Mouse (Mus musculus) embryonic facial prominence, embryonic 15.5 days (tissue): ENCODE data around the gene Arsb. TPM values are rescaled to one million over a fixed set of nuclear protein-coding genes. Genes with fewer than 3 reads are reported as not detected.

ENCODE experiments used
- ATAC-seq: fragments of 200-750 bp; cut with Nextera tagmentation; 2 replicates; pipeline ENCODE4 v1.8.0; 2017; ENCODE audit warnings: low read depth, moderate TSS enrichment; ENCODE audit not compliant: insufficient number of reproducible peaks, low FRiP score, low TSS enrichment
- H3K27ac ChIP-seq: fragments of 300-500 bp; sonication (generic); replicated peaks from 2 replicates; pipeline ENCODE4 v1.5.1; 2015; ENCODE audit warnings: mild to moderate bottlenecking, inconsistent platforms
- H3K27me3 ChIP-seq: fragments of 300-500 bp; sonication (generic); 2 replicates; pipeline ENCODE4 v1.6.1; 2015; ENCODE audit warnings: inconsistent platforms
- H3K36me3 ChIP-seq: fragments of 300-500 bp; sonication (generic); 2 replicates; pipeline ENCODE4 v1.6.1; 2015; ENCODE audit warnings: mild to moderate bottlenecking, inconsistent platforms
- H3K4me1 ChIP-seq: fragments of 300-500 bp; sonication (generic); 2 replicates; pipeline ENCODE4 v1.6.1; 2015; ENCODE audit warnings: inconsistent platforms
- H3K4me2 ChIP-seq: fragments of 300-500 bp; sonication (generic); replicated peaks from 2 replicates; pipeline ENCODE4 v1.6.1; 2015; ENCODE audit warnings: mild to moderate bottlenecking, inconsistent platforms
- H3K4me3 ChIP-seq: fragments of 300-500 bp; sonication (generic); replicated peaks from 2 replicates; pipeline ENCODE4 v1.5.1; 2015; ENCODE audit warnings: mild to moderate bottlenecking, inconsistent platforms
- H3K9ac ChIP-seq: fragments of 300-500 bp; sonication (generic); 2 replicates; pipeline ENCODE4 v1.6.1; 2015; ENCODE audit warnings: inconsistent platforms
- H3K9me3 ChIP-seq: fragments of 300-500 bp; sonication (generic); replicated peaks from 2 replicates; pipeline ENCODE4 v1.6.1; 2016; ENCODE audit warnings: inconsistent platforms
- WGBS: fragments of 180-500 bp; shearing (Covaris S2); methylation state at CpG from one replicate; pipeline ENCODE4 v1.1.7; 2015; 5-methylcytosine and 5-hydroxymethylcytosine counted together
- polyA plus RNA-seq: library from polyadenylated mRNA; unstranded; fragments of >200 nt; fragmentation: Nextera tagmentation; extraction: Ambion mirVana; gene quantifications from 2 replicates; pipeline ENCODE4 v1.2.1, GENCODE M21; 2015

Arsb gene
- polyA plus RNA-seq, 1 experiment from 2014 or later, result 21.5 TPM

GRCm38 (mm10) chr13:93936455-93936854 lies 165.0 kb downstream of the Arsb start:
- ATAC-seq, result no peak
- Histone ChIP-seq H3K9ac (no peak overlapping the region), H3K36me3 (no peaks in the 10 kb centered on the region), H3K27ac (no peak overlapping the region), H3K4me1 (peaks cover 21% of the 10 kb centered on the region), H3K9me3 (no peaks in the 10 kb centered on the region), H3K4me3 (no peak overlapping the region), H3K27me3 (no peaks in the 10 kb centered on the region), H3K4me2 (no peak overlapping the region)
- 54% methylated on average over 6 of the region's 6 CpGs for WGBS

DNA sequence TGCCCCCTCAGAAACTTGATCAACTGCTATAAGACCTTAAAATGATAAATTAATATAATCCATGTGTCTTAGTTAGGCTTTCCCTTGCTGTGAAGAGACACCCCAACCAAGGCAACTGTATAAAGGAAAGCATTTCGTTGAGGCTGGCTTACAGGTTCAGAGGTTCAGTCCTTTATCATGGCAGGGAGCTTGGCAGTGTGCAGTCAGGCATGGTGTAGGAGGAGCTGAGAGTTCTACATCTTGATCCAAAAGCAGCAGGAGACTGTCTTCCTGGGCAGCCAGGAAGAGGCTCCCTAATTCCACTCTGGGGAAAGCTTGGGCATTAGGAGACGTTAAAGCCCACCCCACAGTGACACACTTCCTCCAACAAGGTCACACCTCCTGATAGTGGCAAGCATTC lies 166.7 kb downstream of the Arsb start:
- Histone ChIP-seq H3K27ac (no peak overlapping the region), H3K27me3 (no peaks in the 10 kb centered on the region), H3K9me3 (no peaks in the 10 kb centered on the region), H3K4me3 (no peak overlapping the region), H3K4me1 (peaks cover 21% of the 10 kb centered on the region), H3K9ac (no peak overlapping the region), H3K36me3 (no peaks in the 10 kb centered on the region), H3K4me2 (no peak overlapping the region)
- no peak for ATAC-seq
- WGBS, result 52% methylated on average over 2 of the region's 2 CpGs

DNA sequence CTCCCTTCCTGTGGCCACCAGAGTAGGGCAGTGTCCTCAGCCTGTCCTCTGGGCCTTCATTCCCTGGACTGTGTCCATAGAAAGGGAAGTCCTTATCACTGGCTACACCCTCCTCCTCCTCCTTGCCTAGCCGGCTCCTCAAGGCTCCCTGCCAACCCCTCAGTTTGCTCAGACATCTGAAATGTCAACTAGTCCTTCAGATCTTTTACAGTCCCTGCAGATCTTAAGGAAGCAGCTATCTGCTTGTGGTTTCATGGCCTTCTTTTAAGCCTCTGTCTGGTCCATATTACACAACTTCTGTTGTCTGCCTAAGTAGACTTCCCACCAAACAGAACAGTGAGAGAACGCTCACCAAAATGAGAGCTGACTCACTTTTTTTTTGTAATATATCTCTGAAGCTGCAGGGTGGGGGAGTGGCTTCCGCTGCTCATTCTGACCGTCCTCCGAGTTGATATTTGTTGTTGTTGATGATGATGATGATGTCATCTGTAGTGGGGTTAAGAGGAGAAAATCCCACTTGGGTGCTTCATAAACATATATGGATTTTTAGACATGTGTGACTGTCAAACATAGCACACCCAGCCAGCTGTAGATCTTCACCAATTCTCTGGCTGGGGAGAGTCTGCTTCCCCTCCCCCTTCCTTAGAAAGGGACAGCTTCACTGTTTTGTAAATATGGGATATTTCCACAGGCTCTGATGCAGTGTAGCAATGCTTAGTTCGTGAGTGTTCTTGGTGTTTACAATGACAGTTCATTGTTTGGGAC lies 168.1 kb downstream of the Arsb start:
- no peak overlapping the region for H3K9ac ChIP-seq
- H3K9me3 ChIP-seq, result no peaks in the 10 kb centered on the region
- ATAC-seq, result peak; percentile 56; the same call in 1 of the 2 replicates
- H3K36me3 ChIP-seq, result no peaks in the 10 kb centered on the region
- H3K4me3 ChIP-seq, result no peak overlapping the region
- no peaks in the 10 kb centered on the region for H3K27me3 ChIP-seq
- WGBS, result 38% methylated on average over 6 of the region's 6 CpGs
- H3K4me2 ChIP-seq, result no peak overlapping the region
- H3K4me1 ChIP-seq, result peaks cover 21% of the 10 kb centered on the region
- H3K27ac ChIP-seq, result peak overlapping the region; percentile 23; the same call in 1 of the 2 replicates

DNA sequence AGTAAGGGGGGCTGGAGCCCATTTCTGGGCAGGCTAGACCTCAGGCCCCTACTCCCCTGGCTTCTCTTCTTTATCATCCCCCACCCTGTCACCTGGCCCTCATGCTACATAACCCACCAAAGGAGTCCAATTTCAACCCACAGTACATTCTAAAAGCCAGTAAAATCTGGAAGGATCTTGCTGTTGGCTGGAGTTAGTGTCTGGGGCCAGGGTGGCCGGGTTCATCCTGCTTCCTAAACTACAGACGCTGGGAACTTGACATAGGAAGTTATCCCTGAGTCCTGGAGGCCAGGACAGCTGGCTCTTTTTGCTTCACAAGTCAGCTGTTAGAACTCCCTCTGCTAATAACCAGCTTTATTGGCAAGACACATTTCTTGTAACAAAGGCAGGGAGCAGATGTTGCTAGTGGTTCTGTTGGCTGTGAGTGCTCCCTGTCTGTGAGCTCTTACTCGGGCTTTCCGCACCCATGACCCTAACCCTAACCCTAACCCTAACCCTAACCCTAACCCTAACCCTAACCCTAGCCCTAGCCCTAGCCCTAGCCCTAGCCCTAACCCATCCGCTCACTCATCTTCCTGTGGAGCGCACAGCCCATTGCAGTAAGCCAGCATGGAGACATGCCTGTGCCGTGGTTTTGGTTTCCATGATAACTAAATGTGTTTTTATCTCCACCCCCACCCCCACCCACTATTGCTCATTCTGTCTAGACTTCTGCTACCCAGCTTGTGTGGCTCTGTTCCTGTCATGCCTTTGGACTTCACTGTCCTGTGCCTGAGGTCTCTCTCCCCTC lies 169.5 kb downstream of the Arsb start:
- Histone ChIP-seq H3K4me3 (no peak overlapping the region), H3K4me2 (no peak overlapping the region), H3K9ac (no peak overlapping the region), H3K4me1 (peaks cover 21% of the 10 kb centered on the region), H3K36me3 (no peaks in the 10 kb centered on the region), H3K27me3 (no peaks in the 10 kb centered on the region), H3K9me3 (no peaks in the 10 kb centered on the region), H3K27ac (no peak overlapping the region; the same call in 1 of the 2 replicates)
- 63% methylated on average over 7 of the region's 7 CpGs for WGBS
- no peak for ATAC-seq

- 43% methylated on average over 9 of the region's 9 CpGs for WGBS
- Histone ChIP-seq H3K9me3 (no peaks in the 10 kb centered on the region), H3K4me2 (no peak overlapping the region), H3K36me3 (no peaks in the 10 kb centered on the region), H3K4me3 (no peak overlapping the region), H3K9ac (no peak overlapping the region), H3K27me3 (no peaks in the 10 kb centered on the region), H3K27ac (no peak overlapping the region), H3K4me1 (no peaks in the 10 kb centered on the region)
- ATAC-seq, result no peak
Observed at GRCm38 (mm10) chr13:93950996-93951395, 179.6 kb downstream of the Arsb start.

DNA sequence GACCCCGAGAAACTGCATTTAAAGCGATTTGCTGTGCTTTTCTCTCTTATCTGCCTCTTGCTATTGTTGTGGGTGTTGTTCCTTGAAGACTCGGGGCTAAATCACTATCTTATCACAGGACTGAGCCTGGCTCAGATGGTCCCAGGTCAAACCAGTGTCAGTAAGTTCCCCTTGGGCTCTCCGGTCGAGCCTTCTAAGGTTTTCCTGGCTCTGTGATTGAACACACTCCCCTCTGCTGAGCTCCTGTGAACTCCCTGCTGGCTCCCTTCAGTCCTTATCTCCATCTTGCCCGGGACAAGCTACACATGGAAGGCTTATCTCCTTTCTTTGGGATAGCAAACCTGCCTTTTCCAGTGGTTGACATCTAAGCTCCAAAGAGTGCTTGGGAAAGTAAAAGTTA lies 180.1 kb downstream of the Arsb start:
- WGBS, result 63% methylated on average over 6 of the region's 6 CpGs
- no peak overlapping the region for H3K4me3 ChIP-seq
- no peak for ATAC-seq
- no peaks in the 10 kb centered on the region for H3K4me1 ChIP-seq
- H3K9ac ChIP-seq, result no peak overlapping the region
- no peaks in the 10 kb centered on the region for H3K27me3 ChIP-seq
- H3K36me3 ChIP-seq, result no peaks in the 10 kb centered on the region
- H3K4me2 ChIP-seq, result no peak overlapping the region
- no peaks in the 10 kb centered on the region for H3K9me3 ChIP-seq
- no peak overlapping the region for H3K27ac ChIP-seq

GRCm38 (mm10) chr13:93952466-93952865 lies 181.0 kb downstream of the Arsb start:
- Histone ChIP-seq H3K9me3 (no peaks in the 10 kb centered on the region), H3K4me1 (no peaks in the 10 kb centered on the region), H3K27me3 (no peaks in the 10 kb centered on the region), H3K36me3 (no peaks in the 10 kb centered on the region), H3K4me2 (no peak overlapping the region), H3K4me3 (no peak overlapping the region), H3K9ac (no peak overlapping the region), H3K27ac (no peak overlapping the region)
- 88% methylated on average over 4 of the region's 4 CpGs for WGBS
- no peak for ATAC-seq

- WGBS, result 56% methylated on average over 8 of the region's 8 CpGs
- H3K27me3 ChIP-seq, result no peaks in the 10 kb centered on the region
- 0 out of 2 replicates have a peak, but pooled peaks cover 5% of the 10 kb centered on the region for H3K4me1 ChIP-seq
- peak; percentile 60; the same call in 1 of the 2 replicates for ATAC-seq
- H3K4me3 ChIP-seq, result no peak overlapping the region
- no peaks in the 10 kb centered on the region for H3K9me3 ChIP-seq
- H3K9ac ChIP-seq, result no peak overlapping the region
- peak overlapping the region; percentile 36; the same call in 1 of the 2 replicates for H3K27ac ChIP-seq
- H3K36me3 ChIP-seq, result no peaks in the 10 kb centered on the region
- H3K4me2 ChIP-seq, result no peak overlapping the region
Observed at GRCm38 (mm10) chr13:93957907-93958306, 186.5 kb downstream of the Arsb start.

DNA sequence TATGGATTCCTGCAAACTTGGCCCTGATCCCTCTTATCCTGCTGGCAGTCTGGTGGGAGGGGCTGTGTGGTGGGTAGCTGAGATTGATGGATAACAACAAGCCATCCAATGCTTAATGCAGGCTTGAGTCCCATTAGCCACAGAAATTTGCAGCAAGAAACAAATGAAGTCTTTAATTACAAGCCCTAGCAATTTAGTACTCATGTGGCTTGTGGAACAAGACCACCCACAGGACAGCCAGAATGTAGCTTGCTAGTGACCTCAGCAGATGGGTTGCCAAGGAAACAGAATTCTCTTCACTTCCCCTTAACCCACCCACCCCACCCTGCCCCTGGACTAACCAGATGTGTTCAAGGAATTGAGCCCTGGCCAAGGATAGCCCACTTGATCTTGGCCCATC lies 194.8 kb downstream of the Arsb start:
- no peaks in the 10 kb centered on the region for H3K9me3 ChIP-seq
- no peak overlapping the region for H3K9ac ChIP-seq
- ATAC-seq, result peak; percentile 81
- no peaks in the 10 kb centered on the region for H3K4me1 ChIP-seq
- H3K4me3 ChIP-seq, result no peak overlapping the region
- H3K36me3 ChIP-seq, result no peaks in the 10 kb centered on the region
- H3K27ac ChIP-seq, result no peak overlapping the region
- H3K27me3 ChIP-seq, result no peaks in the 10 kb centered on the region
- H3K4me2 ChIP-seq, result no peak overlapping the region

DNA sequence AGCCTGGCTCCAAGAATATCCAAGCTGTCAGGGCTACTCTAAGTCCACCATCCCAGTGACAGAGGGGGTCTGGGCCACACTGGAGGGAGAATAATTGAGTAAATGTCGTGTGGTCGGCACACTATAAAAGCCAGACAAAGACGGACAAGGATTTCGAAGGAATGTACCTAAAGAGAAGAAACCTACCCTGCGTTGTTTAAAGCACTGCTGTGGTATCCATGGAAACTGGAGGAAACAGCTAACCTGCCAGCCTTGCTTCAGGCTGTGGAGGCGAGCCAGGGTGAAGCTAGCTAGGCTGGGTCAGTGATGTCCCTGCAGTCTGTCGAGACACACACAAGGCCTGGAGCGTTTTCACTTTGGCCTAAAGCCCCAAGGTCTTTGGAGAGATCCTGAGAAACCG lies 195.7 kb downstream of the Arsb start:
- Histone ChIP-seq H3K4me1 (no peaks in the 10 kb centered on the region), H3K27me3 (no peaks in the 10 kb centered on the region), H3K4me2 (no peak overlapping the region), H3K9me3 (no peaks in the 10 kb centered on the region), H3K36me3 (no peaks in the 10 kb centered on the region), H3K9ac (no peak overlapping the region), H3K4me3 (no peak overlapping the region), H3K27ac (peak overlapping the region; percentile 60)
- 44% methylated on average over 9 of the region's 9 CpGs for WGBS
- no peak; the same call in 1 of the 2 replicates for ATAC-seq

DNA sequence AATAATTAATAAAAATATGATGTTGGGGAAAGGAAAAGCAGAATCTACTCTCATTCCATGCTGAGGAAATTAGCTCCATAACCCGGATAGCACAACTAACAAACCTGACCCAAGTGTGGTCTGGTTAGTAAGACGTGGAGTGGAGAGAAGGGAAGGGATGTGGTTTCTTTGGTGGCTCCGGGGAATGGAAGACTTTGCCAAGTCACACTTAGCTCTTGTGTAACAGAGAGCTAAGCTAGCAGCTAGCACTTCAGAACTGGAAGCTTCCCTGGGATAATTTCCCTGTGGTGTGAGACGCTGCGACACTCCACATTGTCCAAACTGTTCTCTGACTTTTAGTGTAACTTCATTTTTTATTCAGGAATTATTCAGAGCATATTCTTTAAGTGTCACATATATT lies 198.7 kb downstream of the Arsb start:
- no peaks in the 10 kb centered on the region for H3K4me1 ChIP-seq
- WGBS, result 70% methylated on average over 5 of the region's 5 CpGs
- no peak overlapping the region for H3K4me2 ChIP-seq
- no peak overlapping the region for H3K27ac ChIP-seq
- H3K36me3 ChIP-seq, result no peaks in the 10 kb centered on the region
- H3K9ac ChIP-seq, result no peak overlapping the region
- H3K4me3 ChIP-seq, result no peak overlapping the region
- ATAC-seq, result no peak
- H3K9me3 ChIP-seq, result no peaks in the 10 kb centered on the region
- H3K27me3 ChIP-seq, result no peaks in the 10 kb centered on the region
